Mouse (Mus musculus): Measurements from ENCODE around the gene Lrrtm3.

Lrrtm3 gene

GRCm38 (mm10) chr10:64089680-64090460 is at the start of gene Lrrtm3:
Lrrtm3 (minus strand) TSS chr10:64090277.
- no peak for DNase-seq (ENCODE audit: low read depth, low spot score)

DNA sequence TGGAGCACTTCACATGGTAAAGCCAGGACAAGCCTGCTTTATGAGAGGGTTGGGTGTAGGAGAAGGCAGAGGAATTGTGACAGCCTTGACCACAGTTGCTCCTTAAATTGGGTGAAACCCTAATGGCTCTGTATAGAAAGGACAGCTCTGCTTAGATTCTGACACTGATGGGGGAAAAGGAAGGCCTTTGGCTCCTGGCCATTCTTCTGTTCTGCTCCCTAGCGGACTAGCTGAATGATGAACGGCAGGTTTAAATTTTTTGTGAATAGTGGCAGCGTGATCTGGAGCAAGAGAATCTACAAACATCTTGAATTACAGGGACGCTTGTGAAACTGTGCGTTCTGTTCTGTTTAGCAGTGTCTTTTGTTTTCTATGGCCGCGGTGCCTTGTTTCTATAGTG is 45.4 kb upstream of the Lrrtm3 start:
- no peak for DNase-seq (ENCODE audit: low read depth, low spot score)

DNA sequence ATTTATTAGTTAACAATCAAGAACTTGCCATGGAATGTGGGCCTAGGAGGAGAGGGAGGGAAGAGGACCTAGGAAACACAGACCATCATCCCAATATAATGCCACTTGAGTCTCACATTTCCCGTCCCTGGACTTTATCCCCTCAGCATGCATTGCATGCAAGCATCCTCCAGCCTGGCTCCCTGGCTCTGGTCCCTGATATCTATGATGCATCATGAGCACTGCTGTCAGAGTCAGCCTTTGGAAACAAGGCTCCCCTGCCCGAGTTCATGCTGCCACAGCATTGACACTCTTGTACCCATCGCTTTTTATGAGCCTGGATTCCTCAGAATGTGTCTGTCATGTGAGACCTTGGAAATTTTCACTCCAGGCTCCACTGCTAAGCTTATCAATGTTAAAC is 43.4 kb upstream of the Lrrtm3 start:
- DNase-seq (ENCODE audit: low read depth, low spot score) = no peak

DNA sequence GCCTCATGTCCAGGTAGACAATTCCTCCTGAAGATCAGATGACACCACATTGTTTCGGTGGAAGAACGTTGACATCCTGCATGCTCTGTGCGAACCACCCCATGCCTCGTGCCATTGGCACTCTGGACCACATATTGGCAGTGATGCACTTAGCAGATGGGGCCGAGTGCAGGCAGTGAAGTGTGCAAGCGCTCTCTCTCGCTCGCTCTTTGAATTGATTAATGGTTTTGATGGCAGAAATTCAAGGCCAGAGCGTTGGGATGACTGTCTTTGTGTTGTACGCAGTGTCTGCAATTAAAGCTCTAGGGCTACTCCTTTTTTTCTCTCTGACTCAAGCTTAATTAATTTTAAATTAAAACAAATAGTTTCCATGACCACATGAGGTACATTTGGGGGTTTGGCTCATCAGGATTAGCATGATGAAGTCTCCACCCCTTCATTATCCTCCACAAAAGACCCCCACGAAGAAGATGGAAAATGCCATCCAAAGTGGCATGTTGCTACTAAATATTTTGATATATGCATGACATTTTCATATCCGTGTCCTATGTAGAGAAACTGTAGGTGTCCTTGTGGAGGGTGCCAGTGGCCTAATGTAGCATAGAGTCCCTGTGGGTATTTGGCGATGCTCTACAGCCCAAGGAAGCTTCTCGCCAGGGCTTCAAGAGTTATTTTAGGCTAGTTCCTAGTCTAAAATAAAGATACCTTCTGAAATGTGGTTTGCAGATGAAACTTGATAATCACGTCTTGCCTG is 40.5 kb upstream of the Lrrtm3 start:
- no peak for DNase-seq (ENCODE audit: low read depth, low spot score)

- DNase-seq (ENCODE audit: low read depth, low spot score) = no peak
Measured at GRCm38 (mm10) chr10:64118833-64119232, 28.8 kb upstream of the Lrrtm3 start.

DNA sequence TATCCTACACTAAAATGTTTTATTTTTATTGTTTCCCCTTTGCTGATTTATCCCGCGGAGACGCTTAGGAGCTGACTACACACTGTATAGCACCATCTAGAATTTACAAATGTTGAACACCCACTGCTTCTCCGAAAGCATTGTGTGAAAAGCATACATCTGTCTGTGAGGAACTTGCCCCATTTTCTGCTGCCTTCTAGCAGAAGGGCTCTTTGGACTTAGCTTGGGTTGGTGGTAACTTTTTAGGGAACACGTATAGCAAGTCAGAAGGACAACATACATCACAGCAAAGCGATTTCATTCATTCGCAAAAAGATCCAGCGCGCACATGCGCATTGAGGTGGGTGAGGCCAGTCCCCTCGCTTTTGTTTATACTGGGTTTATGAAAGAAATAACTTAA is 25.2 kb upstream of the Lrrtm3 start:
- no peak for DNase-seq (ENCODE audit: low read depth, low spot score)

DNA sequence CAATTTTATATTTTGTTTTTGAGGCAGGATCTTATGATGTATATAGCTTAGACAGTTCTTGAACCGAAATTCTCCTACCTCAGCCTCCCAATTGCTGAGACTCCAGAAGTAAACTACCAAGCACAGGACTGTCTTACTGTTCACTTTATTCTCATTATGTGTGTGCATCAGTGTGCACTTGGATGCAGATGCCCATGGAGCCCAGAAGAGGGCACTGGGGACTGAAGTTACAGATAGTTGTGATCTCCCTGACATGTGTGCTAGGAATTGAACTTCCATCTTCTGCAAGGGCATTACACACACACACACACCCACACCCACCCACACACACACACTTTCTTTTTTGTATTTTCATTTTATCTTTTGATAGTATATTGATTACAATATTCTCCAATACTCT is 6.5 kb upstream of the Lrrtm3 start:
- no peak for DNase-seq (ENCODE audit: low read depth, low spot score)

- no peak for DNase-seq (ENCODE audit: low read depth, low spot score)
Measured at GRCm38 (mm10) chr10:64088774-64089460, 1.2 kb downstream of the Lrrtm3 start.

DNA sequence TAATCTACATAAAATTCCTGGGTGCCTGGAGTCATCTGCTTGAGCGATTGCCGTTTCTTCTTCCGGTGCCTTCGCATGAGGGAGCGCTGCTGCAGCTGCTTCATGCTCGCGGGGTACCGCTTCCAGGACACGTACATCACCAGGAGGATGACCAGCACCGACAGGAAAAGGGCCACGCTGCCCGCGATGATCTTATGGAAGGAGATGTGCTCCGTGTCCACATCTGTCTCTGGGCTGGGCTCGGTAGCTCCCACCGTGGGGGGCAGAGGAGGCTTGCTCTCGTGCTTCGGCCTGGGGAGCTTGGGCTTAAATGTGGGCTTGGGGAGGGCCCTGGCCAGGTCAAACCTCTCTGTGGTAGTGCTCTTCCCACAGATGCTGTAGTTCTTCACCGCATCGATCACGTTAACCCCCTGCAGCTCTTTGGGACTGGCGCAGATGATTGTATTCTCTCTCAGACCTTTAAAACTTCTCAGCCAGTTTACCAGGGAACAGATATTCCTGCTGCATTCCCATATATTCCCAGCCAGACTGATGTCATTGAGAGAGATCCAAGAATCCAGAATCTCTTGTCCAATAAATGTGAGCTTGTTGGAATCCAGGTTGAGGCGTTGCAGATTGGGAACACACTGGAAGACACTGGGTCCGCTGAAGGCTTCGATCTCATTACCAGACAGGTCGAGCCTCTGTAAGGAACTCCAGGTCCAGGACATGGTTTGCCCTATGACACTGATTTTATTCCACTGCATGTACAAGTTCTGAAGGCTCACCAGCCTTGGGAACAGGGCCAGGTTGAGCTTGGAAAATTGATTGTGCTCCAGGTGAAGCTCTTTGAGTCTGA is 1.9 kb downstream of the Lrrtm3 start:
- DNase-seq (ENCODE audit: low read depth, low spot score) = no peak

DNA sequence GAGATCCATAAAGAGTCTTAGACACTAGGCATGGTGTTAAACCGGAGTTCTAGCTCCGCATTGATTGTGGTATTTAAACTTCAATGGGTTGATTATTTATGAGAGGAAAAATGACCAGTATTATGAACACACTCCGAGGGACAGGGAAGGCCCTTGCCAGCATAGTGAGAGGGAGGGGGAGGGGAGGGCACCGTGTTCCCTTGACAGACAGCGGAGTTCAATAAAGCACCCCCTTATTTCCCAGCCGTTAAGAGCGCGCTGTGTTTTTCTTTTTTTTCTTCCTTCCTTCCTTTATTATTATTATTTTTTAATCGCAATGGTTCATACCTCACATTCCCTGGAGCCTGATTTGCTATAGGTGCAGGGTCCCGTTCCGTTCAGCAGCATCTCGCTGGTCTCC is 2.6 kb downstream of the Lrrtm3 start:
- no peak for DNase-seq (ENCODE audit: low read depth, low spot score)

DNA sequence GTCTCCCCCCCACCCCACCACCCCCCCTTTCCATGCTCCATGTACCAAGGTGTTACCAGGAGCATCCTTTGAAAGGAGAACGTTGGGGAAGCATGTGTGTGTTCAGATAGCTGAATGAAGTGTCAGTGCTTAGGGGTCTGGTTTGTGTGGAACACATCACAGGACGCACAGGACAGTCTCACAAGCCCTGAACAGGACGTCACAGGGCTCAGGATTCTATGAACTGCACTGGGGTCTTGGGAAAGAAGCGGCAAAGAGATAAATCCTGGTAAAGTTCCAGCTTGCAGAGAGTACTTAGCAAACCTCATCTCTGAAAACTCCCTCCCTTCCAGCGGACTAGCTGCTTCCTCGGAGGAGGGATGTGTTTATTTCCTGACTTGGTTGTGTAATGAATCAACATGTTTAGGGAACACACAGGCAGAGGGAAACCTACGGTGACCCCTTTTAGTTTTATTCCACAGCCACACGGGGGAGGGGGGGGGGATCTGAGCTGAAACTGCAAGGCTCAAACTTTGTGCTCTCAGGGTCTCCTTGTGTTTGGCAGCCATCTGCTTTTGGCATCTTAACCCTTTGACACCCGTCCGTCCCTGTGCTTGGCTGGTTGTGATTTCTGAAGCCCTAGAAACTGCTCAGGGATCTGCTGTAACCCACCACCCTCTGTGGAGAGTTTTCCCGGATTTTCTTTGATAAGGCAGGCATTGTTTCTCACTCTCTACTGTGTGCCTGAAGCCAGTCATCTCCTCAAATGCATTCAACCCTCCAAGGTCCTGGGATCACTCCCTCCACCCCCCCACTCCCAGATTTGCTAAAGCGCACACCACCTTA is 3.3 kb downstream of the Lrrtm3 start:
- DNase-seq (ENCODE audit: low read depth, low spot score) = no peak

DNA sequence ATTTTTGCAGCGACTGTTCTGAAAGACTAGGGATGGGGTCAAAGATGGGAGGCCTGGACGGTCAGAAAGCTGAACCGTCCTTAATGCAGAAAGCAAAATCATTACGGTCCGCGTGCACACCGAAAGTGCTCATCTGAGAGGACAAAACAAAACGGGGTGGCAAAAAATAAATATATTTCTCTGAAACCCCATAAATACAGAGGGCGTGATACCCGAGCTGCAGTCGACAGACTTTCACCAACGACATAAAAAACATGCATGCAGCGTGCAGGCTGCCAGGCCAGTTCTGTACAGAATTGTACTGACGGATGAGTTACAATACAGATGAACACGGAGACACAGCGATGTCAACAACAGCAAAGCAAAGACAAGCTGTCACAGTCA is 3.9 kb downstream of the Lrrtm3 start:
- no peak for DNase-seq (ENCODE audit: low read depth, low spot score)

- DNase-seq (ENCODE audit: low read depth, low spot score) = no peak
Measured at GRCm38 (mm10) chr10:64084465-64084864, 5.6 kb downstream of the Lrrtm3 start.

- no peak for DNase-seq (ENCODE audit: low read depth, low spot score)
Measured at GRCm38 (mm10) chr10:64083813-64084212, 6.3 kb downstream of the Lrrtm3 start.

DNA sequence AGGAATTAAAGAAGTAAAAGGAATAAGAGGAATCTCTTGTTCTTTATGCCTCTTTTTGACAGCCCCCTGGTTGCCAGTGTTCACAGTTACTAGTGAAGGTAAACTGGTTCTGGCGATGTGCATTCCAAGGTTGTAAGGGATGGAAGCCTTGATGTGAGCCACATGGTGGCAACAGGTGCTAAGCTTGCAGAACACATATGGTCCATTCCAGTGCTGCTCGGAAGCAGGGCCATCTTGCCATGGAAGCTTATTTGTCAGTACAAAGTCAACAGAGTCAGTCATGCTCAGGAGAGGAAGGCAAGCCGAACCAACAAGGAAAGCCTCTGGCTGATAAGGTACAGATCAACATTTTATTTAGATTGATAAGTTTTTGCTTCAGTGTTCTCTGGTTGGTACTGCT is 7.7 kb downstream of the Lrrtm3 start:
- DNase-seq (ENCODE audit: low read depth, low spot score) = no peak

GRCm38 (mm10) chr10:64076410-64077052 is 13.5 kb downstream of the Lrrtm3 start:
- no peak for DNase-seq (ENCODE audit: low read depth, low spot score)

DNA sequence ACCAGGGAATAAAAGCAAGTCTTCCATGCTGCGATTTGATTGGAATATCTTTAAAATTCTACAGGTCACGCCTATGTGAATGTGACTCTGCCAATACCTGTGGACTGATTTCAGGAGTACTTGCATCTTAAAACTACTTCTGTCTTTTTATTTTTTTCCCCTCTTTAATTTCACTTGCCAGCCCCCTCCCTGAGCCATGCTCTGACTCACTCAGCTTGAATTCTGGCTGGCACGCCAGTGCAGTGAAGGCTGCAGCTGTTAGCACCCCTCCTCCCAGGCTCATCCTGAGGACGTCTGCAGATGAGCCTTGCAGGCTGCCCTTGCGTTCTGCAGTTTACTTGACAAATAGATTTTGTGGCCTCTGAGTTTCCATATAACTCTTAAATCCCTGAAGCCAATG is 14.1 kb downstream of the Lrrtm3 start:
- no peak for DNase-seq (ENCODE audit: low read depth, low spot score)

DNA sequence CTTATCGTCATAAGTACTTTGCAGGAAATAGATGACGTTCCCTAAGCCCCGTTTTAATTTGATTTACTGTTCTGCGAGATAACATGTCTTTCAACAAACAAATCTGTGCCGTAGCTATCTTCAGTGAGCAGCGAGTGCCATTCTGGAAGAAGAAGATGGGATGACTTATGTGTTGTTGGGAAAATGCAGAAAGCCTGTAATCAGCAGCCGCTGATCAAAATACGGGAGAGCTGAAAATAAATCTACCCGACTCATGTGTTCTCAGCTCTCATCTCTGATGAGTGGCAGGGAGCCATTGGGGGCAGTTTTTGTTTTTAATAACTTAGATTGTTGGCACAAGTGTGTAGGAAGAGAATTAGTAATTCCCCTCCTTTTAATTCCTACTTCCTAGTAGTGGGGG is 26.4 kb downstream of the Lrrtm3 start:
- no peak for DNase-seq (ENCODE audit: low read depth, low spot score)

GRCm38 (mm10) chr10:64049946-64050345 is 40.1 kb downstream of the Lrrtm3 start:
- DNase-seq (ENCODE audit: low read depth, low spot score) = no peak

- DNase-seq (ENCODE audit: low read depth, low spot score) = no peak
Measured at GRCm38 (mm10) chr10:64049151-64049550, 40.9 kb downstream of the Lrrtm3 start.
